Mouse (Mus musculus) hindbrain, embryonic 11.5 days (tissue): Measurements from ENCODE around the gene Edem1. TPM values are rescaled to one million over a fixed set of nuclear protein-coding genes. Genes with fewer than 3 reads are reported as not detected.
"Not testable (repeated sequence)": the region's sequence is repeated elsewhere in the genome, so short reads cannot be mapped to it uniquely, and the experiment has no call there.

ENCODE experiments used
- ATAC-seq: fragments of 200-750 bp; cut with Nextera tagmentation; 2 replicates; pipeline ENCODE4 v1.8.0; 2017; ENCODE audit warnings: mild to moderate bottlenecking, moderate TSS enrichment, moderate library complexity; ENCODE audit not compliant: low FRiP score
- DNase-seq: peaks from one replicate; pipeline ENCODE4 v3.0.0-alpha.2; 2015; ENCODE audit warnings: low spot score
- H3K27ac ChIP-seq: fragments of 300-500 bp; sonication (generic); 2 replicates; pipeline ENCODE4 v1.5.1; 2014; ENCODE audit warnings: mild to moderate bottlenecking, low read depth, low read length
- H3K27me3 ChIP-seq: fragments of 300-500 bp; sonication (generic); 2 replicates; pipeline ENCODE4 v1.6.1; 2014; ENCODE audit warnings: mild to moderate bottlenecking, low read length, moderate library complexity, mixed read lengths; ENCODE audit not compliant: control insufficient read depth, insufficient read depth
- H3K36me3 ChIP-seq: fragments of 300-500 bp; sonication (generic); 2 replicates; pipeline ENCODE4 v1.6.1; 2014; ENCODE audit warnings: mild to moderate bottlenecking, low read length, moderate library complexity, mixed read lengths; ENCODE audit not compliant: control insufficient read depth, insufficient read depth
- H3K4me1 ChIP-seq: fragments of 300-500 bp; sonication (generic); replicated peaks from 2 replicates; pipeline ENCODE4 v1.6.1; 2014; ENCODE audit warnings: low read length, mixed read lengths; ENCODE audit not compliant: control insufficient read depth, insufficient read depth
- H3K4me2 ChIP-seq: fragments of 300-500 bp; sonication (generic); replicated peaks from 2 replicates; pipeline ENCODE4 v1.6.1; 2014; ENCODE audit warnings: mild to moderate bottlenecking, low read depth, low read length
- H3K4me3 ChIP-seq: fragments of 300-500 bp; sonication (generic); 2 replicates; pipeline ENCODE4 v1.5.1; 2014; ENCODE audit warnings: low read depth, low read length
- H3K9ac ChIP-seq: fragments of 300-500 bp; sonication (generic); 2 replicates; pipeline ENCODE4 v1.6.1; 2014; ENCODE audit warnings: low read depth, low read length
- H3K9me3 ChIP-seq: fragments of 300-500 bp; sonication (generic); 2 replicates; pipeline ENCODE4 v1.6.1; 2016; ENCODE audit warnings: low read length; ENCODE audit not compliant: control insufficient read depth
- WGBS: fragments of 180-500 bp; shearing (Covaris S2); extraction: QIAGEN DNeasy Blood & Tissue Kit; methylation state at CpG from one replicate; pipeline ENCODE4 v1.1.7; 2014; 5-methylcytosine and 5-hydroxymethylcytosine counted together
- polyA plus RNA-seq: library from polyadenylated mRNA; unstranded; fragments of >200 nt; fragmentation: Nextera tagmentation; extraction: Ambion mirVana; gene quantifications from 2 replicates; pipeline ENCODE4 v1.2.1, GENCODE M21; 2014

The Edem1 gene
- polyA plus RNA-seq, 1 experiment from 2014 or later: 22.2 TPM

DNA sequence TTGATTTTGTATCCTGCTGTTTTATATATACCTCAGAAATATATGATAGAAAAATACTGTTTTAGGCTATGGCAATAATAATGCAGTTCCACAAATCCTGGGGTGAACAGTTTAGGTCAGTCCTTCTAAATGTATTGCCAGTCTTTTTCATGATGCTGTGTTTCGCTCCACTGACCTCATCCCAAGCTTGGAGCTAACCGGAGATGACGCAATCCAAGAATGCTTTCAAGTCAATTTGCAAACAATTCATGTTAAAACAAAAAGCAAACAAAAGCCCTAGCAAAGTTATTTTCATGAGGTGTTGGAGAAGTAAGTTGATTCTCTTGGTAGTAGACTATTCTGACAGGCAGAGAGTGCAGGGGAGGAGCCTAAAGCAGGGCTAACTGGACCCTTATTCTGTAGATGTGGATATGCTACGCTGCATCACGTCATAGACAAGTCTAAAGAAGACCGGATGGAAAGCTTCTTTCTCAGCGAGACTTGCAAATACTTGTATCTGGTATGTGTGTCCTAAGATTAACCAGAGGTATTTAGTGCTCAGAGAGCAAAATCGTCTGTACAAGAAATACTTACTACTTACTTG is 23.7 kb downstream of the Edem1 start:
- Histone ChIP-seq H3K4me3 (no peak overlapping the region), H3K4me2 (no peak overlapping the region), H3K9me3 (no peaks in the 10 kb centered on the region), H3K36me3 (peaks cover 14% of the 10 kb centered on the region; the same call in 1 of the 2 replicates), H3K27ac (no peak overlapping the region), H3K9ac (no peak overlapping the region), H3K27me3 (no peaks in the 10 kb centered on the region), H3K4me1 (no peaks in the 10 kb centered on the region)
- DNase-seq (no peak), ATAC-seq (no peak)
- WGBS: 94% methylated on average over 8 of the region's 8 CpGs

DNA sequence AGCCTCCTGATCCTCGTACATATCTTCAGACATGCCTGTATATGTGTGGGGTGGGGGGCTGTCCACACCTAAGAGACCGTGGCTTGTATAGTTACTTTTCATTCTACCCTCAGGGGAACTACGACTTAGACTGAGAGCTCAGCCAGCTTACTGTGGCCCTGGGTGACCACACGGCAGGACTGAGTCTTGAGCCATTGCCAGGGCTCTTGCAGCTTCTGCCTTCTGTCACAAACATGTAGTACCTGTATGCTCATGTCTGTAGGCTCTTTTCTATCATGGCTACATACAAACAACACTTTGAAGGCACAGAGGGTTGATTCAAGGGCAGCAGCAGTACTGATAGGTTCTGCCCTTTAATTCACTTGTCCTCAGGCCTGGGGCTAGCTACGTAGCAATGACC is 24.5 kb downstream of the Edem1 start:
- DNase-seq (no peak), ATAC-seq (no peak)
- no peak overlapping the region for H3K9ac ChIP-seq
- H3K9me3 ChIP-seq: no peaks in the 10 kb centered on the region
- no peaks in the 10 kb centered on the region for H3K27me3 ChIP-seq
- no peak overlapping the region for H3K4me3 ChIP-seq
- no peak overlapping the region for H3K27ac ChIP-seq
- H3K4me1 ChIP-seq: no peaks in the 10 kb centered on the region
- WGBS: 91% methylated on average over 5 of the region's 5 CpGs
- H3K36me3 ChIP-seq: peaks cover 14% of the 10 kb centered on the region; the same call in 1 of the 2 replicates
- no peak overlapping the region for H3K4me2 ChIP-seq

DNA sequence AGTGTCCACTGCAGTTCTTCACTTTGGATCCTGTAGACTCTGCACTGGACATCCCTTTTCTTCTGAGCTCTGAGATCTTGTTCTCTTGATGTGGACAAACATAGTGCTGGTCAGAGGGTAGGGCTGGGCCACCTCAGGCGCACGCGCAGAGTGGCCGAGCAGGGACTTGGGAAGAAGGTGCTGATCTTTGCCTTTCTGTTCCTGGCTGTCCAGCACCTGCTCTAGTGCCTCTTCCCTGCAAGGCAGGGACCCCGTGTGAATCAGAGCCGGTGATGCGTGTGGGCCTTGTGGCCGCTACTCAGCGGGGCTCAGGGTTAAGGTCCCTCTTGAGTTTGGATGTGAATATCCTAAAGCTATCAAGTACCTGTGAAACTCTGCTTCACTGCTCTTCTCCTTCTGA is 30.1 kb downstream of the Edem1 start:
- DNase-seq (no peak), ATAC-seq (no peak)
- Histone ChIP-seq H3K9me3 (no peaks in the 10 kb centered on the region; the same call in 1 of the 2 replicates), H3K9ac (no peak overlapping the region), H3K27me3 (no peaks in the 10 kb centered on the region), H3K36me3 (peaks cover 4% of the 10 kb centered on the region; the same call in 1 of the 2 replicates), H3K4me2 (no peak overlapping the region), H3K27ac (no peak overlapping the region), H3K4me3 (no peak overlapping the region), H3K4me1 (no peaks in the 10 kb centered on the region)
- WGBS: 94% methylated on average over 9 of the region's 9 CpGs

DNA sequence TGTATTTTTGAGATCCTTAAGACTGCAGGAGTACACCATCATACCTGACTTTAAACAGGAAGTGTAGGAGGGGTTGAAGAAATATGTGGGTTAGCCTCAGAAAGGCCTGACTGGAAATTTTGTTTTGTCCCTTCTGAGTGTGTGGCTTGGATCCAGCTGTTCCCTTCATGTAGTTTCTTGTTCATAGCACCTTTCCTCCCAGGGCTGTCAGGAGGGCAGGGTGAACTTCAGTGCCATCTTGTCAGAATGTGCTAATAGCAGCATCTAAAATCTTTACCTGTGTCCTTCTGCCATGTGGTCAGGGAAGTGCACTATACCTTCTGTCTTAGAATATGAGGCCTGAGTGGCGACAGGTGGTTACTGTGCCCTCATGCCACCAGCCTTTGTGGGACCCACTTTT is 32.8 kb downstream of the Edem1 start:
- DNase-seq (no peak), ATAC-seq (no peak)
- Histone ChIP-seq H3K9ac (no peak overlapping the region), H3K4me2 (no peak overlapping the region), H3K4me3 (no peak overlapping the region), H3K36me3 (no peaks in the 10 kb centered on the region), H3K9me3 (no peaks in the 10 kb centered on the region; the same call in 1 of the 2 replicates), H3K27me3 (no peaks in the 10 kb centered on the region), H3K27ac (no peak overlapping the region), H3K4me1 (no peaks in the 10 kb centered on the region)
- WGBS: 73% methylated on average over 1 of the region's 1 CpGs

DNA sequence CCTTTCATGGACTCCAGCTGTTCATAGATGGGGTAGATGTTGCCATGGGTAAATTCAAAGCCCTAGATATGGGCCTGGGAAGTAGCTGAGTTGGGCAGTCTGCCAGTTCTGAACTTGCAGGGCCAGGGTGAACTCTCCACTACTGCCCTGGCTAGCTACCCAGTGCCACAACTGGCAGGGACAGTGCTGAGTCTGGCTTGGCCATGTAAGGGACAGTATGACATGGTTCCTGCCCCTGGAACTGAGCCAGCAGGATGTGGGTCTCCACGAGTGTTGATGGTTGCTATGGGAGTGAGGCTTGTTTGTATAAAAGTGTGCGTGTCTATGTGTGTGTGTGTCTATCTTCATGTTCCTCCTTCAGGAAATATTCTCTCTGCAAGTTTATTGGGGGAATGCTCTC is 34.1 kb downstream of the Edem1 start:
- ATAC-seq (no peak), DNase-seq (no peak)
- H3K4me3 ChIP-seq: no peak overlapping the region
- no peak overlapping the region for H3K27ac ChIP-seq
- no peaks in the 10 kb centered on the region for H3K27me3 ChIP-seq
- H3K9ac ChIP-seq: no peak overlapping the region
- 84% methylated on average over 2 of the region's 2 CpGs for WGBS
- H3K4me2 ChIP-seq: no peak overlapping the region
- no peaks in the 10 kb centered on the region; the same call in 1 of the 2 replicates for H3K9me3 ChIP-seq
- no peaks in the 10 kb centered on the region for H3K36me3 ChIP-seq
- no peaks in the 10 kb centered on the region for H3K4me1 ChIP-seq

DNA sequence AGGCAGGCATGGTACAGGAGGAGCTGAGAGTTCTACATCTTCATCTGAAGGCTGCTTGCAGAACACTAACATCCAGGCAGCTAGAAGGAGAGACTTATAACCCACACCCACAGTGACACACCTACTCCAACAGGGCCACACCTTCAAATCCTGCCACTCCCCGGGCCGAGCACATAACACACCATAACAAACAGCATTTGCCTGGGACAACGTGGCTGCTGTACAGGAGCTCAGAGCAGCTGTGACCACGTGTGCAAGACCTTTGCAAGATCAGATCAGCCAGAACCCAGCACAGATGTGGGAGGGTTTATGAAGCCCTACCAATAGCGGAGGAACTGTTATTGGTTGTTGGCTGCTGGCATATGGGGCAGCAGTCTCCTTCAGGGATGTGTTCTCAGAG is 37.9 kb downstream of the Edem1 start:
- DNase-seq: no peak
- no peak for ATAC-seq
- no peak overlapping the region for H3K4me3 ChIP-seq
- no peaks in the 10 kb centered on the region for H3K27me3 ChIP-seq
- H3K36me3 ChIP-seq: no peaks in the 10 kb centered on the region
- H3K4me1 ChIP-seq: no peaks in the 10 kb centered on the region
- H3K9ac ChIP-seq: no peak overlapping the region
- WGBS: 86% methylated on average over 5 of the region's 5 CpGs
- H3K4me2 ChIP-seq: no peak overlapping the region
- H3K9me3 ChIP-seq: no peaks in the 10 kb centered on the region; the same call in 1 of the 2 replicates
- H3K27ac ChIP-seq: no peak overlapping the region

DNA sequence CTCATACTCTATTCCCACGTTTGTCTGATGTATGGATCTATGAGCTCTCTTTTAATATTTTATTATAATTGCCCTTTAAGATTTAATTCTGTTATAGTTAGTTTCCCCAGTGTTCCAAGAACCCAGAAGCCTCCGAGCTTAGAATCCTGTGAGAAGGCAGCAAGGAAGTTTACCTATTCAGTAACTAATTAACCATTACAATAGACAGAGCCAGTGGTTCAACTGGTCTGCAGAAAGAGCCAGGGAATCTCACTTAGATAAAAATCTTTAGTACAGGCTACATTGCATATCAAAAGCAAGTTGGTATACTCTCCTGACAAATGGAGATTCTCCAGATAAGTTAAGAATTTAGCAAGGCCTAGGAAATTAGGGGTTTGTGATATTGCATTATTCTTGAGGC is 40.6 kb downstream of the Edem1 start:
- not testable (repeated sequence) for H3K4me2 ChIP-seq, H3K27ac ChIP-seq, H3K4me3 ChIP-seq, H3K4me1 ChIP-seq, ATAC-seq, H3K9me3 ChIP-seq, H3K9ac ChIP-seq, H3K27me3 ChIP-seq, H3K36me3 ChIP-seq, DNase-seq
- WGBS: 51% methylated on average over 2 of the region's 2 CpGs

DNA sequence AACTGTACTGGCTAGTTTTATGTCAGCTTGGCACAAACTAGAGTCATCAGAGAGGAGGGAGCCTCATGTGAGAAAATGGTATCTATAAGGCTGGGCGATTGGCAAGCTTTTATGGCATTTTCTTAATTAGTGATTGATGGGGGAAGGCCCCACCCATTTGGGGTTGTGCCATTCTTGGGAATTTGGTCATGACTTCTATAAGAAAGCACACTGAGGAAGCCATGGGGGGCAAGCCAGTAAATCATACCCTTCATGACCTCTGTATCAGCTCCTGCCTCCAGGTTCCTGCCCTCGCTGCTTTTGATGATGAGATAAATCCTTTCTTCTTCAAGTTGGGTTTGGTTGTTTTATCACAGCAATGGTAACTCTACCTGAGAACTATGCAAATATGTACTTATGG is 42.0 kb downstream of the Edem1 start:
- 91% methylated on average over 2 of the region's 2 CpGs for WGBS
- ATAC-seq (no peak), DNase-seq (no peak)
- Histone ChIP-seq H3K27ac (no peak overlapping the region), H3K4me3 (no peak overlapping the region), H3K27me3 (no peaks in the 10 kb centered on the region), H3K9me3 (no peaks in the 10 kb centered on the region), H3K4me2 (no peak overlapping the region), H3K4me1 (no peaks in the 10 kb centered on the region), H3K9ac (no peak overlapping the region), H3K36me3 (no peaks in the 10 kb centered on the region)

DNA sequence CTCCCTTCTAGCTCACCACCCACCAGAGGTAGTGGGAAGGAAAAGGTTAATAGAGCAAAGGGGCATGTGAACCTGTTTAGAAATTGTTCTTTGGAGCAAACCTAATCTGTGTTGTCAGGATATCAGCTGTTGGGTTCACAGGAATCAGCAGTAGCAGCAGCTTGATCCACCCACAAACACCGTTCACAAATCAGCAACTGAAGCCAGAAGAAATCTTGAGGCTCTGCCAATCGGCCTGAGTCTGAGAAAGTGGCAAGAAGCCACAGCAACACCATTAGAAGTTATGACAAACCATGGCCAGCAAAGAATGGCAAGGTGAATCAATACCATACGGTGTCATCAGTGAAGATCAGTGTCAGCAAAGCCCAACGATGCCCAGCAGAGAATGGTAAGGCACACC is 42.8 kb downstream of the Edem1 start:
- no peaks in the 10 kb centered on the region for H3K36me3 ChIP-seq
- H3K4me3 ChIP-seq: no peak overlapping the region
- no peak overlapping the region for H3K9ac ChIP-seq
- no peaks in the 10 kb centered on the region for H3K27me3 ChIP-seq
- DNase-seq (no peak), ATAC-seq (no peak)
- no peak overlapping the region for H3K4me2 ChIP-seq
- WGBS: 92% methylated on average over 4 of the region's 4 CpGs
- no peak overlapping the region for H3K27ac ChIP-seq
- H3K4me1 ChIP-seq: no peaks in the 10 kb centered on the region
- no peaks in the 10 kb centered on the region for H3K9me3 ChIP-seq
